ENCODE assay signal across 9 mouse cellular contexts in the genomic region with DNA sequence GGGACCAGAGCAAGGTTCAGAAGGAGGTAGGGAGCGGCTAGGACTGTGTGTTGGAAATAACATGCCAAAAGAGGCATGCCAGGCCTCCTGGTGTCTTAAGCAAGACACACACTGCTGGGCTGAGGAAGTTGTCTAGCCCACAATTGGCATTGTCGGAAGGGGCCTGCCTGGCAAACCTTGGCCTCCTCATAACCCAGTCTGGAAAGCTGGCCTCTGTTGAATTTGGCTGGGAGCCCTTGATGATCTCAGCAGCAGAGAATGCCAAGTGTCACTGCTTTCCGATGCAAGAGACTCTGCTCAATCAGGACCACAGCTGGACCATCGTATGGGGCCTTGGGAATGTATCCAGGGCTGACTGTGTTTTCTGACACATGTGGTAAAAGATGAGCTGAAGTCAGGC. TPM values are rescaled to one million over a fixed set of nuclear protein-coding genes. Genes with fewer than 3 reads are reported as not detected.
DNase-seq lines count a peak whose midpoint lies in the region; ATAC-seq and TF ChIP-seq lines count a peak whose summit lies in the region.
"Had no signal": no experiment of that assay in that cellular context is flagged by ENCODE, and none has a peak within 500 bp of the region (broad histone marks: within the 10 kb centered on the region; RNA-seq: fewer than 3 reads in every experiment).

No protein-coding gene starts in this region.

- no peak overlapping the region for H3K4me3 ChIP-seq in liver, embryonic 12.5 days
- H3K4me3 ChIP-seq in heart, adult 2 months, result no peak overlapping the region

- H3K27me3 ChIP-seq in liver, embryonic 12.5 days (replicated peaks), result no peaks in the 10 kb centered on the region
- H3K27me3 ChIP-seq in heart, adult 2 months (ENCODE audit: control insufficient read depth, insufficient read depth, low read length), result no peaks in the 10 kb centered on the region

- H3K4me1 ChIP-seq in liver, embryonic 12.5 days, result no peaks in the 10 kb centered on the region
- H3K4me1 ChIP-seq in heart, adult 2 months (ENCODE audit: control insufficient read depth, insufficient read depth, low read length), result peaks cover 3% of the 10 kb centered on the region; the same call in 1 of the 2 replicates

- DNase-seq in liver, result peak; percentile 9
- peak; percentile 58 for DNase-seq in brain, adult 2 months (ENCODE audit: low read depth, low spot score)
- DNase-seq in heart, adult 2 months, result peak; percentile 63 to 75
- DNase-seq in kidney, adult 8-10 months, result peak; percentile 64 to 65
- peak; percentile 95 for DNase-seq in lung, postnatal 10 days
- DNase-seq in urinary bladder, postnatal 4 days (ENCODE audit: low spot score in 2 of 2), result peak; percentile 61

- no peaks in the 10 kb centered on the region for H3K36me3 ChIP-seq in liver, embryonic 12.5 days
- H3K36me3 ChIP-seq in heart, adult 2 months (ENCODE audit: control insufficient read depth, insufficient read depth, low read length), result no peaks in the 10 kb centered on the region

- H3K79me2 ChIP-seq in heart, adult 2 months (replicated peaks; ENCODE audit: control insufficient read depth, insufficient read depth, low read length), result no peaks in the 10 kb centered on the region

- no peak overlapping the region for H3K4me2 ChIP-seq in liver, embryonic 12.5 days

- H3K9me3 ChIP-seq in liver, embryonic 12.5 days (replicated peaks), result peaks cover 5% of the 10 kb centered on the region

- no peak for TF ChIP-seq POLR2A in heart, adult 2 months (IDR thresholded peaks at IDR 0.05; ENCODE audit: insufficient read depth, low read depth, low read length)

- intact Hi-C loops in heart, adult 2 months (cut with DNase I), result no loop called here

- H3K9ac ChIP-seq in liver, embryonic 12.5 days, result no peak overlapping the region
- no peak overlapping the region for H3K9ac ChIP-seq in heart, adult 2 months (ENCODE audit: low read depth, low read length)

- no peak for ATAC-seq in liver, embryonic 12.5 days
- no peak for ATAC-seq in megakaryocyte-erythroid progenitor cell, adult 5-6 weeks (replicated peaks; ENCODE audit: low FRiP score, low TSS enrichment, poor library complexity, severe bottlenecking)

- TF ChIP-seq EP300 in heart, adult 2 months (IDR thresholded peaks at IDR 0.05; ENCODE audit: insufficient read depth, low read depth, low read length), result no peak

- no peak overlapping the region for H3K27ac ChIP-seq in liver, embryonic 12.5 days
- no peak overlapping the region; the same call in none of the 2 replicates for H3K27ac ChIP-seq in heart, adult 2 months

- no peak for TF ChIP-seq CTCF in heart, adult 2 months (IDR thresholded peaks at IDR 0.05)

- 61% methylated on average over 4 of the region's 4 CpGs for WGBS in liver, embryonic 12.5 days (ENCODE audit: insufficient replicate concordance)
- WGBS in heart, adult 2 months, result 22% methylated on average over 4 of the region's 4 CpGs

RNA-seq across cellular contexts. Expression of gene Lmcd1, which starts 27.9 kb away (rescaled TPM):
- 0.45 and 1.0 TPM in 2 replicates for polyA plus RNA-seq in liver, embryonic 12.5 days (2016; fragmentation: Nextera tagmentation; extraction: Ambion mirVana)
- total RNA-seq in heart, adult 2 months (2021), result 10 to 100 TPM; 37.5 to 46.7 TPM
- polyA plus RNA-seq in heart, adult 2 months (2012; rRNA removed), result 21.2 and 29.2 TPM in 2 replicates
- 11.3 and 18.7 TPM in 2 replicates for total RNA-seq in megakaryocyte-erythroid progenitor cell, adult 5-6 weeks (2014; fragmentation: Nextera tagmentation)
- total RNA-seq in megakaryocyte-erythroid progenitor cell, adult 5-6 weeks (2017), result 2.9 and 10.7 TPM in 2 replicates
- total RNA-seq: MEL had no signal

Comparison
In these comparisons a context has a peak if more than half of its experiments do, and no peak if none do; other contexts are left out.
1. DNase-seq: peak in every context shown above with its lines; median percentile 95 in lung, postnatal 10 days; 69 in heart, adult 2 months; 64 in kidney, adult 8-10 months; 61 in urinary bladder, postnatal 4 days; 58 in brain, adult 2 months; 9 in liver.